Mouse (Mus musculus) neural tube, embryonic 13.5 days (tissue): ENCODE results near the gene Pdzk1. TPM values are rescaled to one million over a fixed set of nuclear protein-coding genes. Genes with fewer than 3 reads are reported as not detected.

Source experiments
- ATAC-seq: fragments of 200-750 bp; cut with Nextera tagmentation; 2 replicates; pipeline ENCODE4 v1.8.0; 2017; ENCODE audit warnings: low read depth, mild to moderate bottlenecking, moderate TSS enrichment, moderate library complexity
- H3K27ac ChIP-seq: fragments of 300-500 bp; sonication (generic); replicated peaks from 2 replicates; pipeline ENCODE4 v1.5.1; 2015; ENCODE audit warnings: moderate library complexity, mild to moderate bottlenecking, inconsistent platforms
- H3K27me3 ChIP-seq: fragments of 300-500 bp; sonication (generic); 2 replicates; pipeline ENCODE4 v1.6.1; 2015; ENCODE audit warnings: mild to moderate bottlenecking, inconsistent platforms
- H3K36me3 ChIP-seq: fragments of 300-500 bp; sonication (generic); 2 replicates; pipeline ENCODE4 v1.6.1; 2015; ENCODE audit warnings: mild to moderate bottlenecking, inconsistent platforms
- H3K4me1 ChIP-seq: fragments of 300-500 bp; sonication (generic); replicated peaks from 2 replicates; pipeline ENCODE4 v1.6.1; 2015; ENCODE audit warnings: inconsistent platforms
- H3K4me2 ChIP-seq: fragments of 300-500 bp; sonication (generic); 2 replicates; pipeline ENCODE4 v1.6.1; 2015; ENCODE audit warnings: inconsistent platforms, mild to moderate bottlenecking, moderate library complexity
- H3K4me3 ChIP-seq: fragments of 300-500 bp; sonication (generic); 2 replicates; pipeline ENCODE4 v1.5.1; 2015; ENCODE audit warnings: mild to moderate bottlenecking, inconsistent platforms
- H3K9ac ChIP-seq: fragments of 300-500 bp; sonication (generic); 2 replicates; pipeline ENCODE4 v1.6.1; 2015; ENCODE audit warnings: moderate library complexity, mild to moderate bottlenecking, inconsistent platforms
- H3K9me3 ChIP-seq: fragments of 300-500 bp; sonication (generic); 2 replicates; pipeline ENCODE4 v1.6.1; 2016; ENCODE audit warnings: inconsistent platforms
- WGBS: fragments of 180-500 bp; shearing (Covaris S2); methylation state at CpG from one replicate; pipeline ENCODE4 v1.1.7; 2015; 5-methylcytosine and 5-hydroxymethylcytosine counted together
- polyA plus RNA-seq: library from polyadenylated mRNA; unstranded; fragments of >200 nt; fragmentation: Nextera tagmentation; extraction: Ambion mirVana; gene quantifications from 2 replicates; pipeline ENCODE4 v1.2.1, GENCODE M21; 2015

The Pdzk1 gene
- polyA plus RNA-seq, 1 experiment from 2014 or later: 0.08 TPM

- Histone ChIP-seq H3K4me1 (no peaks in the 10 kb centered on the region), H3K9ac (no peak overlapping the region), H3K4me2 (no peak overlapping the region), H3K4me3 (no peak overlapping the region), H3K27me3 (no peaks in the 10 kb centered on the region), H3K9me3 (no peaks in the 10 kb centered on the region), H3K36me3 (no peaks in the 10 kb centered on the region), H3K27ac (no peak overlapping the region)
- 90% methylated on average over 6 of the region's 6 CpGs for WGBS
- no peak for ATAC-seq
Measured at GRCm38 (mm10) chr3:96845191-96845590, 16.1 kb downstream of the Pdzk1 start.

GRCm38 (mm10) chr3:96845806-96846205, 16.7 kb downstream of the Pdzk1 start:
- 89% methylated on average over 9 of the region's 9 CpGs for WGBS
- H3K27ac ChIP-seq: no peak overlapping the region
- no peak overlapping the region for H3K4me3 ChIP-seq
- H3K4me1 ChIP-seq: no peaks in the 10 kb centered on the region
- H3K4me2 ChIP-seq: no peak overlapping the region
- ATAC-seq: no peak
- no peaks in the 10 kb centered on the region for H3K36me3 ChIP-seq
- H3K27me3 ChIP-seq: no peaks in the 10 kb centered on the region
- H3K9me3 ChIP-seq: no peaks in the 10 kb centered on the region
- no peak overlapping the region for H3K9ac ChIP-seq

DNA sequence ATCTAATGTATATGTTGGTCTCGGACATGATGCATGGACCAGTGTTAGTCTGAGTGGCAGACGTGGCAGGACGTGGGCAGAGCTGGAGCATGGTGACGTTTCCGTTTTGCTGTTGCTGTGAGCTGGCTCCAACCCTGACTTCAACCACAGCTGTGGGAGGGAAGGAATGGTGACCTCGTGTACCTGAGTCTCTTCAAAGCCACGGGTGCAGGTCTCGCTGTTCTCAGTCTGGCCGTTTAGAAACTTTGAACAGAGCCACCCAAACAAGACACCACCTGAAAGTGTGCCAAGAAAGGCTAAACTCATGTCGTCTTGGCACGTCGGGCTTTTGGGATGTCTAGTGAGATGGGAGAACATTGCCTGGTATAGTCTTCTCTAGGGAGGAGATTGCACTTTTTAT, 17.9 kb downstream of the Pdzk1 start:
- 90% methylated on average over 12 of the region's 12 CpGs for WGBS
- Histone ChIP-seq H3K27me3 (no peaks in the 10 kb centered on the region), H3K36me3 (no peaks in the 10 kb centered on the region), H3K4me3 (no peak overlapping the region), H3K4me1 (no peaks in the 10 kb centered on the region), H3K9ac (no peak overlapping the region), H3K9me3 (no peaks in the 10 kb centered on the region), H3K4me2 (no peak overlapping the region), H3K27ac (no peak overlapping the region)
- no peak for ATAC-seq

DNA sequence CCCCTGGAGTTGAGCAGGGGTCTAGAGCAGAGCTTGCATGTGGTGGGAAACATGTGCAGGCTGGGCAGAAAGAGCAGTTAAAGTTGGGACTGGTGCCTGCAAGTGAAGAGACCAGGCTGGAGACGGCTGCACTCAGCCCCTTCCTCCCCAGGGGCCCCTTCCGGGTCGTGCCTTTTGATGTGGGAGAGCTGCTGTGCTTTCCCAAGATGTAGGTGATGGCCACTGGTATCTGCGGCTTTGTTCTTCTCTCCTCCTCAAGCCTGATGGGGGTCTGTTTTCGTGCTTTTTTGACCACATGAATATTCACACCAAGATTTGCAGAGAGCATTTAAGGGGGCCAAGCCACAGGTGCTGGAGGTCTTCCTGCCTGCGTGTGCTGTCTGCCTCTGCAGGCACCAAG, 18.6 kb downstream of the Pdzk1 start:
- Histone ChIP-seq H3K9me3 (no peaks in the 10 kb centered on the region), H3K4me1 (no peaks in the 10 kb centered on the region), H3K9ac (no peak overlapping the region), H3K36me3 (no peaks in the 10 kb centered on the region), H3K27ac (no peak overlapping the region), H3K4me3 (no peak overlapping the region), H3K4me2 (no peak overlapping the region), H3K27me3 (no peaks in the 10 kb centered on the region)
- no peak for ATAC-seq
- WGBS: 25% methylated on average over 6 of the region's 6 CpGs

GRCm38 (mm10) chr3:96848470-96848869, 19.4 kb downstream of the Pdzk1 start:
- no peak for ATAC-seq
- no peak overlapping the region for H3K9ac ChIP-seq
- H3K9me3 ChIP-seq: no peaks in the 10 kb centered on the region
- H3K4me3 ChIP-seq: no peak overlapping the region
- H3K4me1 ChIP-seq: no peaks in the 10 kb centered on the region
- WGBS: 87% methylated on average over 7 of the region's 8 CpGs
- no peak overlapping the region for H3K4me2 ChIP-seq
- H3K36me3 ChIP-seq: no peaks in the 10 kb centered on the region
- no peaks in the 10 kb centered on the region for H3K27me3 ChIP-seq
- no peak overlapping the region for H3K27ac ChIP-seq

DNA sequence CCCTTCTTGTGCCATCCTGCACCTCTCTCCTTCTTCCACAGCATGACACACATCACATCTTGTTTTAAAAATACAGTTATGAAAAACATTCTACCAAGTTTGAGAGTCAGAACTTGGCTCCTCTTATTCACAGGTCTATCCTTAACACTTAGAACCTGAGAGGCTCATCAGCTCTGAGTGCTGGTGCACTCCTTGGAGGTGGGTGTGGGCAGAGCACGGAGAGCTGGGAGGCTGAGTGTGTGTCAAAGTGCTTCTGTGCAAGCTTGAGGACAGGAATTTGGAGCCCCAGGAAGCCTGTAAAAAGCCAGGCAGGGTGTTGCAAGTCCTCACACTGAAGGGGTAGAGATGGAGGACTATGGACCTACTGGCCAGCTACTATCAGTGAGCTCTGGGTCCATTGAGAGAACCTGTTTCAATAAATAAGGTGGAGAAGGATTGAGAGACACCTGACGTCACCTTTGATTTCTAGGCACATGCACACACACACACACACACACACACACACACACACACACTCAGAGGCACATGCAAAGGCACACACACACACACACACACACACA, 20.2 kb downstream of the Pdzk1 start:
- H3K4me3 ChIP-seq: no peak overlapping the region
- H3K27ac ChIP-seq: no peak overlapping the region
- WGBS: 91% methylated on average over 2 of the region's 2 CpGs
- ATAC-seq: no peak
- no peak overlapping the region for H3K9ac ChIP-seq
- H3K4me2 ChIP-seq: no peak overlapping the region
- no peaks in the 10 kb centered on the region for H3K4me1 ChIP-seq
- no peaks in the 10 kb centered on the region for H3K9me3 ChIP-seq
- H3K36me3 ChIP-seq: no peaks in the 10 kb centered on the region
- no peaks in the 10 kb centered on the region for H3K27me3 ChIP-seq

DNA sequence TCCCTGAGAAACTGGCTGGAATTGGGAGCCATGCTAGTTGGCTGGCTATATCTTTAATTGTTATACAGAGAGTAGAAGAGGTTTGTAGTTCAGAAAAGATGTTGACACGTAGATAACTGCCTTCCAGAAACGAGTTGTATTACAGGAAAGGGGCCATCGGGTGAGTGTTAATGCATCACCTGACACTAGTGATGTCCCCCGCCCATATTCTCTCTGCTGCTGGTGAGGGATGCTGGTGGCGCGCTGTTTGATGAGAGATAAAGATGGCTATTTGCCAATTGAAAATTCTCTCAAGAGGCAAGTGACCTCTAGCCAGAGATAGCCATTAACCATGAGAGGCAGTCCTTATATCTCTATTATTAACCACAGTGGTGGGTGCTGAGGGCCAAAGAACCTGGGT, 23.5 kb downstream of the Pdzk1 start:
- H3K4me2 ChIP-seq: no peak overlapping the region
- WGBS: 84% methylated on average over 6 of the region's 6 CpGs
- no peak for ATAC-seq
- no peak overlapping the region for H3K27ac ChIP-seq
- H3K4me3 ChIP-seq: no peak overlapping the region
- no peaks in the 10 kb centered on the region for H3K27me3 ChIP-seq
- H3K9me3 ChIP-seq: no peaks in the 10 kb centered on the region
- H3K9ac ChIP-seq: no peak overlapping the region
- no peaks in the 10 kb centered on the region for H3K36me3 ChIP-seq
- H3K4me1 ChIP-seq: no peaks in the 10 kb centered on the region

GRCm38 (mm10) chr3:96854376-96854775, 25.3 kb downstream of the Pdzk1 start:
- Histone ChIP-seq H3K9ac (no peak overlapping the region), H3K4me1 (no peaks in the 10 kb centered on the region), H3K27ac (no peak overlapping the region), H3K4me3 (no peak overlapping the region), H3K4me2 (no peak overlapping the region), H3K9me3 (no peaks in the 10 kb centered on the region), H3K36me3 (no peaks in the 10 kb centered on the region), H3K27me3 (no peaks in the 10 kb centered on the region)
- ATAC-seq: no peak
- 91% methylated on average over 4 of the region's 4 CpGs for WGBS

DNA sequence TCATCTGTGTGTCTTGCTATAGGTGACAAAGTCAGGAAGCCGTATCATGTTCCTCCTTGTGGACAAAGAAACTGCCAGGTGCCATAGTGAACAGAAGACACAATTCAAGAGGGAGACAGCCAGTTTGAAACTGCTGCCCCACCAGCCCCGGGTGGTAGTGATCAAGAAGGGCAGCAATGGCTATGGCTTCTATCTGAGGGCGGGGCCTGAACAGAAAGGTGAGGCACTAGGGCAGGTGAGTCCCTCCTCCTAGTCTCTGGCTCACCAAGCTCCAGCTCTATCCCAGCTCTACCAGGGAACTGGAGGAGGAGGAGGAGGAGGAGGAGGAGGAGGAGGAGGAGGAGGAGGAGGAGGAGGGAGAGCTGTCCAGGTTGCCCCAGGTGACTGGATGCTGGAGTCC, 26.7 kb downstream of the Pdzk1 start:
- no peaks in the 10 kb centered on the region for H3K4me1 ChIP-seq
- no peak overlapping the region for H3K9ac ChIP-seq
- H3K27ac ChIP-seq: no peak overlapping the region
- no peak for ATAC-seq
- H3K36me3 ChIP-seq: peaks cover 7% of the 10 kb centered on the region; the same call in 1 of the 2 replicates
- no peak overlapping the region for H3K4me2 ChIP-seq
- H3K27me3 ChIP-seq: no peaks in the 10 kb centered on the region
- H3K4me3 ChIP-seq: no peak overlapping the region
- H3K9me3 ChIP-seq: no peaks in the 10 kb centered on the region
- 88% methylated on average over 3 of the region's 3 CpGs for WGBS

- no peak overlapping the region for H3K9ac ChIP-seq
- no peak overlapping the region for H3K4me3 ChIP-seq
- peaks cover 7% of the 10 kb centered on the region; the same call in 1 of the 2 replicates for H3K36me3 ChIP-seq
- no peak overlapping the region for H3K27ac ChIP-seq
- no peak for ATAC-seq
- H3K27me3 ChIP-seq: no peaks in the 10 kb centered on the region
- 95% methylated on average over 5 of the region's 5 CpGs for WGBS
- H3K4me1 ChIP-seq: no peaks in the 10 kb centered on the region
- H3K4me2 ChIP-seq: no peak overlapping the region
- no peaks in the 10 kb centered on the region for H3K9me3 ChIP-seq
Measured at GRCm38 (mm10) chr3:96860498-96860897, 31.4 kb downstream of the Pdzk1 start.

- WGBS: 93% methylated on average over 3 of the region's 3 CpGs
Measured at GRCm38 (mm10) chr3:96867863-96868262, 38.8 kb downstream of the Pdzk1 start.

GRCm38 (mm10) chr3:96868566-96868965, 39.5 kb downstream of the Pdzk1 start:
- H3K9ac ChIP-seq: no peak overlapping the region
- no peak for ATAC-seq
- no peaks in the 10 kb centered on the region for H3K4me1 ChIP-seq
- WGBS: 90% methylated on average over 8 of the region's 8 CpGs
- no peaks in the 10 kb centered on the region for H3K9me3 ChIP-seq
- H3K27ac ChIP-seq: no peak overlapping the region
- no peak overlapping the region for H3K4me3 ChIP-seq
- H3K27me3 ChIP-seq: no peaks in the 10 kb centered on the region
- no peak overlapping the region for H3K4me2 ChIP-seq
- H3K36me3 ChIP-seq: peaks cover 60% of the 10 kb centered on the region

More at GRCm38 (mm10) chr3:96867863-96868262, 38.8 kb downstream of the Pdzk1 start:
- no peak for ATAC-seq
- peaks cover 53% of the 10 kb centered on the region for H3K36me3 ChIP-seq
- H3K27ac ChIP-seq: no peak overlapping the region
- H3K4me2 ChIP-seq: no peak overlapping the region
- H3K9ac ChIP-seq: no peak overlapping the region
- no peak overlapping the region for H3K4me3 ChIP-seq
- no peaks in the 10 kb centered on the region for H3K27me3 ChIP-seq
- no peaks in the 10 kb centered on the region for H3K9me3 ChIP-seq
- no peaks in the 10 kb centered on the region for H3K4me1 ChIP-seq

DNA sequence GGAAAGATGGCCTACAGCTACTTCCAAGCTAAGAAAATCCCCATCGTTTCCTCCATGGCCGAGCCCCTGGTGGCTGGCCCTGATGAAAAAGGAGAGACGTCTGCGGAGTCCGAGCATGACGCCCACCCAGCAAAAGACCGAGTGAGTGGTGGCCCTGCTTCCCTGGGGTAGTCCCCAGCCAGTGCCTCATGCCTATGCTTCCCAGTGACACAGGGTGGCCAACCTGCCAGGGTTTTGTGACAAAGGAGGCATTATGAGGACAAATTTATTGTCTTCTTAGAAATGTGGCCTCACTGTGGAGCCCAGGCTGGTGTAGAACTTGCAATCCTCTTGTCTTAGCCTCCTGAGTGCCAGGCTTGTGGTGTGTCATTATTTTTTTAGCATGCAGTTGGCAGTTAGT, 40.0 kb downstream of the Pdzk1 start:
- Histone ChIP-seq H3K27me3 (no peaks in the 10 kb centered on the region), H3K27ac (no peak overlapping the region), H3K4me2 (no peak overlapping the region), H3K4me3 (no peak overlapping the region), H3K9ac (no peak overlapping the region), H3K4me1 (no peaks in the 10 kb centered on the region), H3K36me3 (peaks cover 65% of the 10 kb centered on the region), H3K9me3 (no peaks in the 10 kb centered on the region)
- 85% methylated on average over 7 of the region's 7 CpGs for WGBS
- ATAC-seq: no peak
